Mouse (Mus musculus): Measurements from ENCODE around the gene Lcn9.

Lcn9 gene

GRCm38 (mm10) chr2:25847226-25847625, 24.3 kb downstream of the Lcn9 start, which contains the start of gene Sohlh1:
Sohlh1 (minus strand) TSS chr2:25847248.
- DNase-seq (ENCODE audit: low read depth, low spot score) = no peak

- peak; percentile 32 for DNase-seq (ENCODE audit: low read depth, low spot score)
Observed at GRCm38 (mm10) chr2:25850330-25850729, 27.4 kb downstream of the Lcn9 start.

- no peak for DNase-seq (ENCODE audit: low read depth, low spot score)
Observed at GRCm38 (mm10) chr2:25852626-25853025, 29.7 kb downstream of the Lcn9 start.

GRCm38 (mm10) chr2:25853998-25854397, 31.0 kb downstream of the Lcn9 start:
- DNase-seq (ENCODE audit: low read depth, low spot score) = no peak

- no peak for DNase-seq (ENCODE audit: low read depth, low spot score)
Observed at GRCm38 (mm10) chr2:25859891-25860290, 36.9 kb downstream of the Lcn9 start.

- no peak for DNase-seq (ENCODE audit: low read depth, low spot score)
Observed at GRCm38 (mm10) chr2:25862038-25862437, 39.1 kb downstream of the Lcn9 start.

GRCm38 (mm10) chr2:25862696-25863270, 39.8 kb downstream of the Lcn9 start:
- no peak for DNase-seq (ENCODE audit: low read depth, low spot score)

GRCm38 (mm10) chr2:25863337-25864131, 40.6 kb downstream of the Lcn9 start, which contains the start of gene Kcnt1:
Kcnt1 (plus strand) TSS chr2:25863734.
- no peak for DNase-seq (ENCODE audit: low read depth, low spot score)

- no peak for DNase-seq (ENCODE audit: low read depth, low spot score)
Observed at GRCm38 (mm10) chr2:25864230-25864629, 41.3 kb downstream of the Lcn9 start.

- no peak for DNase-seq (ENCODE audit: low read depth, low spot score)
Observed at GRCm38 (mm10) chr2:25865412-25865811, 42.5 kb downstream of the Lcn9 start.

- DNase-seq (ENCODE audit: low read depth, low spot score) = no peak
Observed at GRCm38 (mm10) chr2:25866656-25867055, 43.7 kb downstream of the Lcn9 start.

Measured in c-Kit-negative CD71-positive TER-119-positive erythroid progenitor cells, embryonic 14.5 days (primary cell).